Mouse (Mus musculus) embryonic fibroblast, embryonic 13.5 days (primary cell): ENCODE data around the gene Ston2.

Experiments
- CTCF ChIP-seq: IDR thresholded peaks from 2 replicates; pipeline ENCODE4 v1.5.1; 2011; ENCODE audit warnings: mild to moderate bottlenecking, control low read depth, low read length, moderate library complexity, borderline replicate concordance; ENCODE audit not compliant: insufficient read depth
- POLR2A ChIP-seq: IDR thresholded peaks from 2 replicates; pipeline ENCODE4 v1.6.1; 2011; ENCODE audit warnings: low read depth, mild to moderate bottlenecking, control low read depth, low read length, moderate library complexity

DNA sequence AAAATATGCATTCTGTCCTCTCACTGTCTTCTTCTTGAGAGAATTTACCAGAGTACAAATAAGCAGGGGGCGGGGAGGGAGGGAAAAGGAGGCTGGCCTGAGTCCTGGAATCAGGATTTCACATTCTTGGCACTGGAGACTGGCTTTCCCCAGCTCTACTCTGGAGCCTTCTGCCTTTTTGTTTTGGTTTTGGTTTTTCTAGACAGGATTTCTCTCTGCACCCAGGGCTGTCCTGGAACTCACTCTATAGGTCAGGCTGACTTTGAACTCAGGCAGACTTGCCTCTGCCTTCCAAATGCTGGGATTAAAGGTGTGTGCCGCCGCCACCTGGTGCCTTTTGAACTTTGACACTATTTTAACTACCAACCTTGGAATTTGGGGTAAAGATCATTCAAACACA is 149.8 kb downstream of the Ston2 start:
- TF ChIP-seq CTCF, result no peak
- TF ChIP-seq POLR2A, result no peak
